Mouse (Mus musculus): ENCODE results near the gene Serpina3n.
A peak's percentile ranks its signal among the peaks of the same experiment; 100 is the strongest.
"Not testable (repeated sequence)": the region's sequence is repeated elsewhere in the genome, so short reads cannot be mapped to it uniquely, and the experiment has no call there.

The Serpina3n gene

DNA sequence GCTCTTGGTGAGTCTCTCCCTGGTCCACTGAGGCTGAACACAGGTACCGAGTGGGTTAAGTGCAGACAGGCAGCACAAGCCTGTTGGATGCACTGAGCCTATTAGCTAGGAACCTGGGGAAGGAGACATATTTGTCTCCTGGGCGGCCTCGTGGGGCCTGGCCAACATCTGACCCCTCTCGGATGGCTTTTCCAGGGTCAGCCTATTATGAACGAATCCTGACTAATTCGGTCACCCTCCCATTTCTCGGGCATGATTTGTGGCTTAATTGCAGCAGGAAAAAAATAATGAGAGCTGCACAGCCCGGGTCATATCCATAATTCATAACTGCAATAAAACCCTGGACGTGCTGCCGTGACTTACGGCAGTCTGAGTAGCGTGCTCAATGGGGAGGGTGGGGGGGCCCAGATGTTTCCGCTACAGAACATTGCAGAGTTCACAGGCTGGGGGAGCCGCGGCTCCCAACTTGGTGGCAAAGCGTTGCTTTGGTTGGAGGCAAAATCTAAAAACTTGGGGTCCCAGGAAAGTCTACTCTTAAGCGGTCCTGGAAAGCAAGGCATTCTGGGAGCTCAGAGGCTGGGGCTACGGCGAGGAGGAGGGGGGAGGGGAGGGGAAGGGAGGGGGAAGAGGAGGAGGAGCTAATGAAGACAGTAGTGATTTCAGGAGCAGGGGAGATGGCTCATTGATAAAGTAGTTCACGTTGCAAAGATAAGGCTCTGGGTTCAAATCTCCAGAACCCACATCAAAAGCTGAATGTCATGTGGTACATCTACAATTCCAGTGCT, 27.6 kb downstream of the Serpina3n start:
- peak; percentile 43 for DNase-seq

- DNase-seq = peak; percentile 90
Observed at GRCm38 (mm10) chr12:104440087-104440760, 33.7 kb downstream of the Serpina3n start.

GRCm38 (mm10) chr12:104443716-104444115, 37.2 kb downstream of the Serpina3n start:
- no peak for DNase-seq

GRCm38 (mm10) chr12:104447056-104447455, 40.5 kb downstream of the Serpina3n start:
- not testable (repeated sequence) for DNase-seq

DNA sequence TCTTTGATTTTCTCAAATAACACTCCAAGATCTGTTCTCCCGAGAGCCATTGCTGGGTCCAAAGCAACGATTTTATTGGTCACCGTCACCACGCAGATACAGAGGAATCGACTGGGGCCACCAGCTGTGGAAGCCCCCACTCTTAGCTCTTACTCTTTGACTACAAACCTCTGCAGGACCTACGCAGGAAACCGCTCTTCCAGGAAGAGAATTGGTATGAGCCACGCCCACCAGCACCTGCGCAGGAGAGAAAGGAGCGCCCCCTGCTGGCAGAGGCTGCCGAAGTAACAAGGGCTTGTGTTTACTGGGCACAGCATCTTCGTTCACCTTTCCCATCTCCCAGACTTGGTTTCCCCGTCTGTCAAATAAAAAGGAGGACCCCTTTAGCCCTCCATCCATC, 41.6 kb downstream of the Serpina3n start:
- peak; percentile 75 for DNase-seq

DNA sequence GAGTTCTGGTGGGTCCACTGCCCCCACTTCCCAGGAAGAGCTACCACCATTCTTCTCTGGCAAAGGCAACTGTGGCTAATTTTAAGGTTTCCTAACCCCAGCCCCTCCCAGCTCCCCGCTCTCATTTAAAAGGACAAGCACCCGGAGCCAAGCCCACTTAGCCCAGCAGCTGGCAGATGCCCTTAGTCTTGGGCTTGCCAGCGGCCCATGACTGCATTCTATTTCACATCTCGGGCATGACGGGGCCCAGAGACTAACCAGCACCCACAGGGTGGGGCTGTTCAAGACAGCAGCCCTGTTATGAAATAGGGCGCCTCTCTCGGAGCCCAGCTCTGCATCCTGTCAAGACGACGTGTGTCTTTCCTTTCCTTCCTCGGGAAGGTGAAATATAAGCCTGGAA, 43.7 kb downstream of the Serpina3n start:
- no peak for DNase-seq

GRCm38 (mm10) chr12:104453002-104453401, 46.5 kb downstream of the Serpina3n start:
- DNase-seq = no peak

- no peak for DNase-seq
Observed at GRCm38 (mm10) chr12:104459377-104459776, 52.8 kb downstream of the Serpina3n start.

GRCm38 (mm10) chr12:104461372-104461771, 54.8 kb downstream of the Serpina3n start:
- no peak for DNase-seq

Data from kidney, postnatal 10 days (tissue).